Mouse (Mus musculus) hindbrain, embryonic 16.5 days (tissue): ENCODE results near the gene Mt3. TPM values are rescaled to one million over a fixed set of nuclear protein-coding genes. Genes with fewer than 3 reads are reported as not detected.
"Not testable (repeated sequence)": the region's sequence is repeated elsewhere in the genome, so short reads cannot be mapped to it uniquely, and the experiment has no call there.

Experiments
- ATAC-seq: fragments of 200-750 bp; cut with Nextera tagmentation; 2 replicates; pipeline ENCODE4 v1.8.0; 2017; ENCODE audit warnings: moderate TSS enrichment, moderate library complexity
- H3K27ac ChIP-seq: fragments of 300-500 bp; sonication (generic); 2 replicates; pipeline ENCODE4 v1.5.1; 2014; ENCODE audit warnings: low read depth, mild to moderate bottlenecking, control low read depth, low read length, moderate library complexity
- H3K27me3 ChIP-seq: fragments of 300-500 bp; sonication (generic); replicated peaks from 2 replicates; pipeline ENCODE4 v1.6.1; 2014; ENCODE audit warnings: low read length; ENCODE audit not compliant: control insufficient read depth, insufficient read depth
- H3K36me3 ChIP-seq: fragments of 300-500 bp; sonication (generic); 2 replicates; pipeline ENCODE4 v1.6.1; 2014; ENCODE audit warnings: mild to moderate bottlenecking, low read length, moderate library complexity, mixed read lengths; ENCODE audit not compliant: control insufficient read depth, insufficient read depth
- H3K4me1 ChIP-seq: fragments of 300-500 bp; sonication (generic); 2 replicates; pipeline ENCODE4 v1.6.1; 2014; ENCODE audit warnings: low read depth, low read length; ENCODE audit not compliant: control insufficient read depth, insufficient read depth
- H3K4me2 ChIP-seq: fragments of 300-500 bp; sonication (generic); 2 replicates; pipeline ENCODE4 v1.6.1; 2014; ENCODE audit warnings: mild to moderate bottlenecking, low read length, control low read depth, moderate library complexity
- H3K4me3 ChIP-seq: fragments of 300-500 bp; sonication (generic); 2 replicates; pipeline ENCODE4 v1.5.1; 2014; ENCODE audit warnings: mild to moderate bottlenecking, low read length, control low read depth, moderate library complexity
- H3K9ac ChIP-seq: fragments of 300-500 bp; sonication (generic); 2 replicates; pipeline ENCODE4 v1.6.1; 2014; ENCODE audit warnings: low read depth, mild to moderate bottlenecking, control low read depth, low read length, moderate library complexity
- H3K9me3 ChIP-seq: fragments of 300-500 bp; sonication (generic); 2 replicates; pipeline ENCODE4 v1.6.1; 2014; ENCODE audit warnings: mild to moderate bottlenecking, low read length, moderate library complexity; ENCODE audit not compliant: control insufficient read depth
- WGBS: fragments of 180-500 bp; shearing (Covaris S2); extraction: QIAGEN DNeasy Blood & Tissue Kit; methylation state at CpG from one replicate; pipeline ENCODE4 v1.1.7; 2014; 5-methylcytosine and 5-hydroxymethylcytosine counted together
- polyA plus RNA-seq: library from polyadenylated mRNA; unstranded; fragments of >200 nt; fragmentation: Nextera tagmentation; extraction: Ambion mirVana; gene quantifications from 2 replicates; pipeline ENCODE4 v1.2.1, GENCODE M21; 2015

Mt3 gene
- polyA plus RNA-seq, 1 experiment from 2014 or later, result 317 TPM

DNA sequence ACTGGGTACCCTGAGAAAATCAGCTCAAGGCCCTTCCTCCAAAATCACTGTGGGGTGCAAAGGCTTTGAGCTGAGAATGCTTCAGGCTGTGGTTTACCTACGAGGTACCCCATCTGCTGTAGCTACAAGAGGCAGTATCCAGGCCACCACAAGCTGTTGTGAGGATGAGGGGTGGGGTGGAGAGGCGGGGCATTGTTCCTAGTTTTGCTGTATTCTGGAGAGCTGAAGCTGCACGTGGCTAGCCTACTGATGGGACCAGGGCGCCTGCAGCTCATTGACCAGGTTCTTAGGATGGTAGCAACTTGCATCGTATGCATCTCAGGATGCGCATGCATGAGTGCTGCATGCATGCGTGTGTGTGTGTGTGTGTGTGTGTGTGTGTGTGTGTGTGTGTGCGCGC is 30.8 kb upstream of the Mt3 start:
- WGBS, result 77% methylated on average over 9 of the region's 9 CpGs
- ATAC-seq, result peak; percentile 60
- Histone ChIP-seq H3K9me3 (no peaks in the 10 kb centered on the region), H3K4me3 (no peak overlapping the region), H3K27ac (peak overlapping the region; percentile 39; the same call in 1 of the 2 replicates), H3K9ac (no peak overlapping the region), H3K36me3 (no peaks in the 10 kb centered on the region), H3K4me2 (no peak overlapping the region), H3K4me1 (peaks cover 8% of the 10 kb centered on the region), H3K27me3 (no peaks in the 10 kb centered on the region)

- 49% methylated on average over 8 of the region's 8 CpGs for WGBS
- Histone ChIP-seq H3K36me3 (no peaks in the 10 kb centered on the region), H3K9me3 (no peaks in the 10 kb centered on the region), H3K4me1 (peaks cover 8% of the 10 kb centered on the region), H3K9ac (no peak overlapping the region), H3K27me3 (no peaks in the 10 kb centered on the region), H3K27ac (no peak overlapping the region), H3K4me3 (no peak overlapping the region), H3K4me2 (no peak overlapping the region)
- no peak for ATAC-seq
These were observed 29.5 kb upstream of the Mt3 start for GRCm38 (mm10) chr8:94122711-94123468.

DNA sequence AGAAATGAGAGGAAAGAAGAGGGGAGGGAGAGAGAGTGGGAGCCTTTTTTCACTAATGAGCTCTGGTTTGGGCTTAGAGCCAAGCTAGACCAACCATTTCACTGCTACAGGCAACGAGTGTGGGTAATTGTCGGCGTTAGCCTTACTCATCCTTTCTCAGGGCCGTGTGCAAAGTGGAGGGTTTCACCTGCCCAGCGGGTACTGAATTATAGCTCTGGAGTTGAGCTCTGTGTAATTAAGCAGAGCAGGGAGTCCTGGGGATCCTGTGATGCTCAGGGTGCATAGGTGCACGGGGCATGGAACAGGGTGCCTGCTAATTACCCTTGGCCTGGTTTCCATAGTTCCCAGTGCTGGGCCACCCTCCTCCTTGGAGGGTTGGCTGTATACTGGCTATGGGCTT is 24.7 kb upstream of the Mt3 start:
- Histone ChIP-seq H3K4me1 (peaks cover 2% of the 10 kb centered on the region; the same call in 1 of the 2 replicates), H3K27me3 (no peaks in the 10 kb centered on the region), H3K27ac (no peak overlapping the region), H3K36me3 (no peaks in the 10 kb centered on the region), H3K9ac (no peak overlapping the region), H3K4me2 (no peak overlapping the region), H3K4me3 (no peak overlapping the region), H3K9me3 (no peaks in the 10 kb centered on the region)
- peak; percentile 56; the same call in 1 of the 2 replicates for ATAC-seq
- 54% methylated on average over 6 of the region's 6 CpGs for WGBS

- WGBS, result 68% methylated on average over 6 of the region's 6 CpGs
- ATAC-seq, result no peak
- H3K27ac ChIP-seq, result no peak overlapping the region
These were observed 23.1 kb upstream of the Mt3 start for GRCm38 (mm10) chr8:94129133-94129789.

GRCm38 (mm10) chr8:94130126-94130525 is 22.3 kb upstream of the Mt3 start:
- H3K27ac ChIP-seq, result no peak overlapping the region
- no peaks in the 10 kb centered on the region for H3K4me1 ChIP-seq
- H3K27me3 ChIP-seq, result no peaks in the 10 kb centered on the region
- no peaks in the 10 kb centered on the region for H3K36me3 ChIP-seq
- no peak overlapping the region for H3K9ac ChIP-seq
- H3K4me3 ChIP-seq, result no peak overlapping the region
- no peak for ATAC-seq
- H3K4me2 ChIP-seq, result no peak overlapping the region
- H3K9me3 ChIP-seq, result no peaks in the 10 kb centered on the region
- WGBS, result 89% methylated on average over 4 of the region's 4 CpGs

More at GRCm38 (mm10) chr8:94129133-94129789, 23.1 kb upstream of the Mt3 start:
- H3K4me2 ChIP-seq, result no peak overlapping the region
- no peak overlapping the region for H3K4me3 ChIP-seq
- no peaks in the 10 kb centered on the region for H3K27me3 ChIP-seq
- H3K4me1 ChIP-seq, result no peaks in the 10 kb centered on the region
- no peaks in the 10 kb centered on the region for H3K36me3 ChIP-seq
- no peak overlapping the region for H3K9ac ChIP-seq
- H3K9me3 ChIP-seq, result no peaks in the 10 kb centered on the region

DNA sequence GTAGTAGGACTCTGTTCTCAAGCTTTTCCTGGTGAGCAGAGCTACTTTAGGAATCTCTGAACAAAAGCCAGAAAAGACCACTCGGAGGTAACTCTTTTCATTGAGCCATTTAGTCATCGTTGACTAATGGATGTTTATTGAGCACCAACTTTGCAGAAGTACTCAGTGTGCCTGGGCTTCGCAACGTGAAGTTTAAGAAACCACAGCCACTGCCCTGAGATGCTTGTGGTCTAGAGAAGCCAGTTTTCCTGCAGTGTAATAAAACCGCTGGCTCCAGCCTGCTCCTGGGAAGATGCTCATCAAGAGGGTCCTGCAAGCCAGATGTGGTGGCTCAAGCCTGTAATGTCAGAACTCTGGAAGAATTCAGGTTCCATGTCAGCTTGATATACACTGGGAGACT is 20.3 kb upstream of the Mt3 start:
- Histone ChIP-seq H3K36me3 (no peaks in the 10 kb centered on the region), H3K4me2 (no peak overlapping the region), H3K27me3 (no peaks in the 10 kb centered on the region), H3K27ac (no peak overlapping the region), H3K4me1 (no peaks in the 10 kb centered on the region), H3K9me3 (no peaks in the 10 kb centered on the region), H3K9ac (no peak overlapping the region), H3K4me3 (no peak overlapping the region)
- ATAC-seq, result no peak
- WGBS, result 79% methylated on average over 5 of the region's 5 CpGs

GRCm38 (mm10) chr8:94134601-94135000 is 17.8 kb upstream of the Mt3 start:
- not testable (repeated sequence) for H3K4me2 ChIP-seq, H3K27me3 ChIP-seq, ATAC-seq, H3K9me3 ChIP-seq, H3K4me3 ChIP-seq, H3K4me1 ChIP-seq, H3K36me3 ChIP-seq, H3K27ac ChIP-seq, H3K9ac ChIP-seq
- WGBS, result 70% methylated on average over 3 of the region's 3 CpGs

GRCm38 (mm10) chr8:94135556-94135955 is 16.9 kb upstream of the Mt3 start:
- Histone ChIP-seq H3K9ac (no peak overlapping the region; the same call in 1 of the 2 replicates), H3K27ac (no peak overlapping the region), H3K9me3 (no peaks in the 10 kb centered on the region), H3K4me3 (no peak overlapping the region), H3K4me1 (no peaks in the 10 kb centered on the region), H3K36me3 (no peaks in the 10 kb centered on the region), H3K27me3 (no peaks in the 10 kb centered on the region), H3K4me2 (no peak overlapping the region)
- WGBS, result 93% methylated on average over 6 of the region's 6 CpGs
- no peak for ATAC-seq

DNA sequence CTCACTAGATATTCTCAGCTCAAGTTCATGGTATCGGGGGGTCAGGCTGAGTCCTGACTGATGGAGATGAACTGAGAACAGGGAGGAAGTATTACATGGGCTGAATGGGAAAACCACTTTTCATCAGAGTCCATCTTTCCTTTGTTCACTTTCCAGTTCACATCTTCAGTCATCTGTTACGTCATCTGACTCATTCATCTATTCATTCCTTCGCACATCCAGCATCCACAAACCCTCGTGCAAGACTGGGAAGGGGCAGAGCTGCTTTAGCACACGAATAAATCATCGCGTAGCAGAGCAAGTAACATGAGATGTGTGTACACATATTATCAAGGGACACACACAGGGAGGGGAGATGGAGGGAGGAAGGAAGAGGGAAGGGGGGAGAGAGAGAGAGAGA is 16.2 kb upstream of the Mt3 start:
- Histone ChIP-seq H3K27ac (no peak overlapping the region), H3K27me3 (no peaks in the 10 kb centered on the region), H3K9ac (no peak overlapping the region), H3K4me3 (no peak overlapping the region), H3K9me3 (no peaks in the 10 kb centered on the region), H3K36me3 (no peaks in the 10 kb centered on the region), H3K4me1 (no peaks in the 10 kb centered on the region), H3K4me2 (no peak overlapping the region)
- ATAC-seq, result no peak
- 83% methylated on average over 7 of the region's 7 CpGs for WGBS
